Mouse (Mus musculus) embryonic fibroblast, embryonic 13.5 days (primary cell): ENCODE measurements around the gene Pmfbp1.

Source experiments
- CTCF ChIP-seq: IDR thresholded peaks from 2 replicates; pipeline ENCODE4 v1.5.1; 2011; ENCODE audit warnings: mild to moderate bottlenecking, control low read depth, low read length, moderate library complexity, borderline replicate concordance; ENCODE audit not compliant: insufficient read depth
- POLR2A ChIP-seq: IDR thresholded peaks from 2 replicates; pipeline ENCODE4 v1.6.1; 2011; ENCODE audit warnings: low read depth, mild to moderate bottlenecking, control low read depth, low read length, moderate library complexity

GRCm38 (mm10) chr8:109542165-109542564, 48.3 kb downstream of the Pmfbp1 start:
- TF ChIP-seq POLR2A (no peak), CTCF (no peak)
